Mouse (Mus musculus) stomach, postnatal 0 days (tissue): Measurements from ENCODE around the gene Fance.

Source experiments
- CTCF ChIP-seq: IDR thresholded peaks from 2 replicates; pipeline ENCODE4 v1.5.1; 2016; ENCODE audit warnings: antibody characterized with exemption, low read depth, mild to moderate bottlenecking, moderate library complexity
- EP300 ChIP-seq: optimal IDR thresholded peaks from 2 replicates; pipeline ENCODE3; 2016; ENCODE audit warnings: antibody characterized with exemption

DNA sequence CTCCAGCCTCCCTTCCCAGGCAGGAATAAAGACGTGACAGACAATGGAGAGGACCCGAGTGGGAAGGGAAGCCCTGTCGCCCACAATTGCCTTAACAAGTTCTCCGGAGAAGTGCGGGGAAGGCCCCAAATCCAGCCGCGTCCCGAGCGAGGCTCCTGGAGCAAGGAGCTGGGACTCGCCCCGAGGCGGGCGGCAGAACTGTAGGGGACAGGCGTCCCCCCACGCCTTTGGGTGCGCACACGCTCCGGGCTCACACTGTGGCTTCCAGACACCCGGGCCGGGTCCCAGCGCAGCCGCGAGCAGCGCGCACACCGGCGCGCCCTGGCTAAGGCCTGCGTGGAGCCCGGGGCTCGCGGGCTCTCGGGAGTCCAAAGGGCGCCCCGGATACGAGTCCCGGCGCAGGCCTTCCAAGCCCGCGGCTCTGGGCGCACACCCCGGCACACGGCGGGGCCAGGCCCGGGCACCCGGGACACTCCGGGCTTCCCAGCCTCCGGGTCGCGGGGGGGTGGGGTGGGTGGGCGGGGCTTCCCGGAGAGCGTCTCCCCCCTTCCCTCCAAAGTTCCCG is 36.7 kb downstream of the Fance start:
- TF ChIP-seq CTCF (no peak), EP300 (no peak)
